Mouse (Mus musculus) urinary bladder, postnatal 36 days (tissue): ENCODE measurements at regions not wholly inside any gene's neighbourhood (a gene's known extent, or its start where the extent isn't known, plus 50 kb on each side); places are given as distances from the start of the nearest gene placed in this dataset.

ENCODE experiments used
- DNase-seq, 2 experiments: peaks; one replicate each; pipeline ENCODE4 v3.0.0; 2022; ENCODE audit warnings: low spot score in 2 of 2, mixed read lengths in 1 of 2

GRCm38 (mm10) chr3:128001924-128002501 is 105.9 kb upstream of the Fam241a start:
- peak; percentile 6 to 10 for DNase-seq

- no peak for DNase-seq
Measured at GRCm38 (mm10) chr3:127995678-127996077, 99.6 kb upstream of the Fam241a start.

GRCm38 (mm10) chr3:127987583-127987982 is 91.5 kb upstream of the Fam241a start:
- no peak for DNase-seq

- DNase-seq = no peak
Measured at GRCm38 (mm10) chr3:127985165-127985564, 89.0 kb upstream of the Fam241a start.

- no peak for DNase-seq
Measured at GRCm38 (mm10) chr3:127977240-127977639, 81.1 kb upstream of the Fam241a start.

- peak; percentile 23 to 49 for DNase-seq
Measured at GRCm38 (mm10) chr3:127970891-127971290, 74.8 kb upstream of the Fam241a start.

GRCm38 (mm10) chr3:127967170-127967569 is 71.0 kb upstream of the Fam241a start:
- no peak for DNase-seq

- DNase-seq = no peak
Measured at GRCm38 (mm10) chr3:127966214-127966613, 70.1 kb upstream of the Fam241a start.

GRCm38 (mm10) chr3:127958919-127959684 is 63.0 kb upstream of the Fam241a start:
- DNase-seq = no peak

- DNase-seq = no peak
Measured at GRCm38 (mm10) chr3:127954856-127955255, 58.7 kb upstream of the Fam241a start.

- DNase-seq = no peak
Measured at GRCm38 (mm10) chr3:127953610-127954009, 57.5 kb upstream of the Fam241a start.

- peak in 1 of 2 experiments; percentile 15 for DNase-seq
Measured at GRCm38 (mm10) chr3:127948898-127949620, 52.9 kb upstream of the Fam241a start.

GRCm38 (mm10) chr3:127948326-127948725 is 52.2 kb upstream of the Fam241a start:
- DNase-seq = peak in 1 of 2 experiments; percentile 13
